Mouse (Mus musculus) midbrain, embryonic 13.5 days (tissue): Measurements from ENCODE around the gene 1700025G04Rik. TPM values are rescaled to one million over a fixed set of nuclear protein-coding genes. Genes with fewer than 3 reads are reported as not detected.

ENCODE experiments used
- ATAC-seq: fragments of 200-750 bp; cut with Nextera tagmentation; 2 replicates; pipeline ENCODE4 v1.8.0; 2017; ENCODE audit warnings: mild to moderate bottlenecking, moderate TSS enrichment, moderate library complexity
- H3K27ac ChIP-seq: fragments of 300-500 bp; sonication (generic); 2 replicates; pipeline ENCODE4 v1.5.1; 2015; ENCODE audit warnings: inconsistent platforms, mild to moderate bottlenecking, moderate library complexity
- H3K27me3 ChIP-seq: fragments of 300-500 bp; sonication (generic); 2 replicates; pipeline ENCODE4 v1.6.1; 2015; ENCODE audit warnings: mild to moderate bottlenecking, inconsistent platforms
- H3K36me3 ChIP-seq: fragments of 300-500 bp; sonication (generic); 2 replicates; pipeline ENCODE4 v1.6.1; 2015; ENCODE audit warnings: mild to moderate bottlenecking, inconsistent platforms
- H3K4me1 ChIP-seq: fragments of 300-500 bp; sonication (generic); replicated peaks from 2 replicates; pipeline ENCODE4 v1.6.1; 2015; ENCODE audit warnings: inconsistent platforms
- H3K4me2 ChIP-seq: fragments of 300-500 bp; sonication (generic); replicated peaks from 2 replicates; pipeline ENCODE4 v1.6.1; 2015; ENCODE audit warnings: moderate library complexity, mild to moderate bottlenecking, inconsistent platforms
- H3K4me3 ChIP-seq: fragments of 300-500 bp; sonication (generic); replicated peaks from 2 replicates; pipeline ENCODE4 v1.5.1; 2015; ENCODE audit warnings: mild to moderate bottlenecking, inconsistent platforms
- H3K9ac ChIP-seq: fragments of 300-500 bp; sonication (generic); replicated peaks from 2 replicates; pipeline ENCODE4 v1.6.1; 2015; ENCODE audit warnings: mild to moderate bottlenecking, inconsistent platforms
- H3K9me3 ChIP-seq: fragments of 300-500 bp; sonication (generic); 2 replicates; pipeline ENCODE4 v1.6.1; 2016; ENCODE audit warnings: mild to moderate bottlenecking, inconsistent platforms
- WGBS: fragments of 180-500 bp; shearing (Covaris S2); methylation state at CpG from one replicate; pipeline ENCODE4 v1.1.7; 2015; 5-methylcytosine and 5-hydroxymethylcytosine counted together
- polyA plus RNA-seq: library from polyadenylated mRNA; unstranded; fragments of >200 nt; fragmentation: Nextera tagmentation; extraction: Ambion mirVana; gene quantifications from 2 replicates; pipeline ENCODE4 v1.2.1, GENCODE M21; 2015

1700025G04Rik gene
- polyA plus RNA-seq, 1 experiment from 2014 or later = 37.6 TPM

DNA sequence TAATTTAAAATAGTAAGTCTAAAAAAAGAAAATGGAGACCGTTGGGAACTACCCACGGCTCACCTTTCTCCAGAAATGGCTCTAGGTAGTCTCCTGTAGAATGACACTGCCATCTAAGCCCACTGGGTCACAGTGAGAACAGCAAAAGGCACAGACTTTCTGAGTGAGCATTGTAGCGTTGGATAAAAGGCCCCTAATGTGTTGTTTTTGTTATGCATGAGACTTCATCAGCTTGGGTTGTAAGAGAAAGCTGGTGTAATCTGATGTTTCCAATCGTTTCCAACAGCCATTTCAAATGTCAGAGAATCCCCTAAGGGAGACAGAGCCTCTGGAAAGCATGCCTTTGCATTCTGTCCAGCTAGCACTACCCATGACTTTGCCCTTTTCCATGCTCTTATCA lies 19.5 kb downstream of the 1700025G04Rik start:
- Histone ChIP-seq H3K4me3 (no peak overlapping the region), H3K27me3 (no peaks in the 10 kb centered on the region), H3K9me3 (no peaks in the 10 kb centered on the region), H3K4me2 (no peak overlapping the region), H3K4me1 (peaks cover 49% of the 10 kb centered on the region), H3K27ac (no peak overlapping the region), H3K9ac (no peak overlapping the region), H3K36me3 (no peaks in the 10 kb centered on the region)
- no peak for ATAC-seq
- WGBS = 48% methylated on average over 4 of the region's 4 CpGs

DNA sequence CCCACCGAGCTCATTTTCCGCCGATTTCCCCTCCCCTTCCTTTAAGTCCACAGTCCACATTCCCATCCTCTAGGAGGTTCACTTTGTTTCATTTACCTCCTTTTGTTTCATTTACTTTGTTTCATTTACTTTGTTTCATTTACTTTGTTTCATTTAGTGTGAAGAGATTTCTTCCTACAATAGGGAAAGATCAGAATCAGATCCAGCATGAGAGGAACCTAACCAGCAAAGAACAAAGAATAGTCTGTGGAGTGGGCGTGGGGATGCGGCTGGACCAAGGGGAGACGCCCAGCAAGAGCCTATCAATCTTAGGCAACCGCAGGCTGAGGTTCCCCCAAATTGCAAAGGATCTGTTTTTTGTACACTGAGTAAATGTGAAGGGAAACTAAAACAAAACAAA lies 20.2 kb downstream of the 1700025G04Rik start:
- Histone ChIP-seq H3K36me3 (0 out of 2 replicates have a peak, but pooled peaks cover 4% of the 10 kb centered on the region), H3K4me3 (no peak overlapping the region), H3K4me1 (peaks cover 47% of the 10 kb centered on the region), H3K27ac (no peak overlapping the region), H3K27me3 (no peaks in the 10 kb centered on the region), H3K9me3 (no peaks in the 10 kb centered on the region), H3K9ac (no peak overlapping the region), H3K4me2 (no peak overlapping the region)
- 34% methylated on average over 7 of the region's 7 CpGs for WGBS
- no peak for ATAC-seq

DNA sequence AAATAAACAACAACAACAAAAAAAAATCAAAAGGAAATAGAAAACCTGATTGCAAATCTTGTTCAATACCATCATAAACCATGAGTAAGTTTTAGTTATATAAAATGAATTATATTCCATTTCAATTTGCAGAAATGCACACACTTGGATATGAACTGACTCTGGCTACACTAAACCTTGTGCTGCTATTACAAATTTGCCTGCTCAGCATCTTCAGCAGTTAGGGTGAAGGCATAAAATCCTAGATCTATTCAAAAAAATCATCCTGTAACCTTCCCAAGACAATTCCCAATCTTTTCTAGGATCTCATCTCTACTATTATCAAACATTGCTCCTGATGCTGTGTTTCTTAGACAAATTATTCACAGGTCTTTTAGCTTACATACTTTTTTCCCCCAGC lies 22.0 kb downstream of the 1700025G04Rik start:
- no peaks in the 10 kb centered on the region for H3K9me3 ChIP-seq
- no peaks in the 10 kb centered on the region for H3K27me3 ChIP-seq
- no peak overlapping the region for H3K27ac ChIP-seq
- no peak for ATAC-seq
- no peak overlapping the region for H3K4me2 ChIP-seq
- H3K4me1 ChIP-seq = peaks cover 33% of the 10 kb centered on the region
- no peak overlapping the region for H3K9ac ChIP-seq
- no peak overlapping the region for H3K4me3 ChIP-seq
- 0 out of 2 replicates have a peak, but pooled peaks cover 9% of the 10 kb centered on the region for H3K36me3 ChIP-seq

DNA sequence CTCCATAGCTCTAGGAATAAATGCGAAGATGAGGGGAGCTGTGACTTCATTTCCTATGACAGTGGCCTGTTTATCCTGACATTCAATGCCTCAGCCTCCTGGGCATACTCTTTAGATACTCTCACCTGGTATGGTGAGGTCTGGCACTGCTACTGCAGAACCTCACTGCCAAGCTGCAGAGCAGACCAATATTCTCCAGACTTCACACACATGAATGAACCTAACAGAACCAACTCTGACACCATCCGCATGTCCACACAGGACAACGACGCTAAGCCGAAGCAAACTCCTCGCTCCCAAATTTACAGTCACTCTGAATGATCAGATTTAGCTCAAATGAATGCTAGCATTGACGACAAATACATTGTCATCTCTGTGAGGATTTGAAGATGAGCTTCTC lies 24.4 kb downstream of the 1700025G04Rik start:
- Histone ChIP-seq H3K9ac (no peak overlapping the region), H3K9me3 (no peaks in the 10 kb centered on the region), H3K27ac (no peak overlapping the region), H3K36me3 (0 out of 2 replicates have a peak, but pooled peaks cover 9% of the 10 kb centered on the region), H3K4me3 (no peak overlapping the region), H3K4me1 (peaks cover 17% of the 10 kb centered on the region), H3K27me3 (no peaks in the 10 kb centered on the region), H3K4me2 (no peak overlapping the region)
- WGBS = 96% methylated on average over 7 of the region's 7 CpGs
- no peak for ATAC-seq

DNA sequence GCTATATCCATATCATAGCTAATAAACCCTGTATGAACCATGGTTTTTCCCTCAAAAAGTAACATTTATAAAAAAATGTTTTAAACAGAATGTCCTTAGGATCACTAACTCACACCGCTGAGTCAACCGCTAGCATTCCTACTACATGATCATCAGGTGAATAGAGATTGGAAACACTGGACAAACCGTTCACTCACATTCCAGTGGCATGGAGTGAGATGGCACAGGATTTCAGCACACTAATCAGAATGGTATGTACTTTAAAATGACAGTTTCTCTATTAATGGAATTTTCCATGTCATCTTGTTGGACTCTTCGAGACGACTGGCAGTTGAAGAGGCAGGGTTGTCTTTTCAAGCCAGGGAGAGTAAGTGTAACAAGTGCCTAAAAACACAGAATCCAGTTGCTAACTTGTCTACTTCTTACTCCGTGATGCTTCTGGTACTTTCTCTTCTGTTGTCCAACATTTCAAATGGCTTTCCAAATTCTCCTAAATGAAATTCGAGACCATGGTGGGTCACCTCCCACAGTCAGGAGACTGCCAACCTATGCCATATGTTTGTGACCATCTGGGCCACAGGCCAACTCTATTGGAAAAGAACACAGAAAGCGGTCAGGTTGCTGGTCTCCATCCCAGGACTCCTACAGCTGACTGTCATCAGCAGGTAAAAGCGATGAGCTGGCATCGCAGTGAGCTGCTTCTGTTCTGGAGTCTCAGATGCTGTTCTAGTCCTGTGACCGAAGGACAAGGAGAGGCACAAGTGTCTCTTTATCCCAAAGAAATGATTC lies 26.4 kb downstream of the 1700025G04Rik start:
- H3K27me3 ChIP-seq = no peaks in the 10 kb centered on the region

DNA sequence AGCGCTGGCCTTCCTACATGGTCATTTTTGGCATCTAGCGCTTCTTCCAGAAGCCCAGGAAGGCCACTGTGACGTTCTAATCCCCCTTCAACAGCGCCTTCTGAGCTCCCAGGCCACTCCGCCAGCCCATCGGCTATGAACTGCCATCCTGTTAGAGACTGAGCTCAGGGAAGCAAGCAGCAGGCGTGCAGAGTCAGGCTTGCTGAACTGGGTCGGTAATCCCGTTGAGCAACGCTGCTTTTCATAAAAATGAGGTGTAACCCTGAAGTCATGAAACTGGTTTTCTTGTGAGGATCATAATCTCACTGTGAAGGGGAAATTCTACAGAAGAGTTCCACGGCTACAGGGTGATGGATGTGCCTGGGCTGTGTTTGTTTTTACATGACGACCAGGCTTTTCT lies 28.2 kb downstream of the 1700025G04Rik start:
- 82% methylated on average over 12 of the region's 12 CpGs for WGBS
- H3K4me2 ChIP-seq = no peak overlapping the region
- H3K36me3 ChIP-seq = 0 out of 2 replicates have a peak, but pooled peaks cover 9% of the 10 kb centered on the region
- no peaks in the 10 kb centered on the region for H3K27me3 ChIP-seq
- no peak for ATAC-seq
- H3K9me3 ChIP-seq = no peaks in the 10 kb centered on the region
- peaks cover 14% of the 10 kb centered on the region; the same call in 1 of the 2 replicates for H3K4me1 ChIP-seq
- no peak overlapping the region for H3K9ac ChIP-seq
- H3K27ac ChIP-seq = no peak overlapping the region
- H3K4me3 ChIP-seq = no peak overlapping the region

More for the DNA sequence above, 26.4 kb downstream of the 1700025G04Rik start:
- Histone ChIP-seq H3K36me3 (0 out of 2 replicates have a peak, but pooled peaks cover 9% of the 10 kb centered on the region), H3K4me2 (no peak overlapping the region), H3K9me3 (no peaks in the 10 kb centered on the region), H3K9ac (no peak overlapping the region), H3K4me3 (no peak overlapping the region), H3K4me1 (peaks cover 18% of the 10 kb centered on the region; the same call in 1 of the 2 replicates), H3K27ac (no peak overlapping the region)
- ATAC-seq = no peak
- 94% methylated on average over 11 of the region's 11 CpGs for WGBS

DNA sequence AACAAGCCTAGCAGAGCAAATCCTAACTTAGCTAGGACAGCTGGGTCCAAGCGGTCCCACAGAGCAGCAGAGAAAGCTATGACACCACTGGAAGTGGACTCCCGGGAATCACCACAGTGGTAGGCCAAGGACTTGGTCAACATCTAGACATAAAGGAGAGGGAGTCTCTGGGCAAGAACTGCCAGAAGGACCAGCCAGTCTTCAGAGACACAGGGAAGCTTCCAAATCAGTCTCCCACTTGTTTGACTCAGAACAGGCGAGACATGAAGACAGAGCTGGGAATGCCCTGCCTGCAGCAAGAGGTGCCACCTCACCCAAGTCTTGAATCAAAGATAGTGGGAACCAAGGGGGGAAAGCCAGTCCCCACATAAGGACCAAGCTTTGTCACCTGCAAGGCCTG lies 29.7 kb downstream of the 1700025G04Rik start:
- Histone ChIP-seq H3K36me3 (0 out of 2 replicates have a peak, but pooled peaks cover 9% of the 10 kb centered on the region), H3K9ac (no peak overlapping the region), H3K4me1 (peaks cover 19% of the 10 kb centered on the region; the same call in 1 of the 2 replicates), H3K27ac (peak overlapping the region; percentile 20; the same call in 1 of the 2 replicates), H3K4me3 (no peak overlapping the region), H3K9me3 (no peaks in the 10 kb centered on the region), H3K27me3 (no peaks in the 10 kb centered on the region), H3K4me2 (no peak overlapping the region)
- ATAC-seq = no peak
- WGBS = 84% methylated on average over 3 of the region's 3 CpGs

DNA sequence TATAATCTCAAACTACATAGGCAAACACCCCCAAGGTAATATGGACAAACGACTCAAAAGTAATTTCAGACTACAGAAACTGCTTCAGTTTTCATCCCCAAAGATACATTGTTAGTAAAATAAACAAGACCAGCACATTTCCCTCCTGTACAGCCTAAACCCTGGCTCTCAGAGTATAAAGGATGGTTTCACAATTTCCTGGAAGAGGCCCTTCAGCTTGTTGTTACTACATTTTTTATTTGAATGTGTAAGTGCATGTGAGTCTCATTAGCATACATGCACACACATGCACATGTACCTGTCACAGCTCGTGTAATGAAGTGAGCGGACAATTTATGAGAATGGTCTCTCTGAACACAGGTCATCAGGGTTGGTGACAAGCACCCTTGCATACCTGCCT lies 31.1 kb downstream of the 1700025G04Rik start:
- no peak overlapping the region for H3K27ac ChIP-seq
- WGBS = 88% methylated on average over 3 of the region's 3 CpGs
- no peak for ATAC-seq
- peaks cover 24% of the 10 kb centered on the region; the same call in 1 of the 2 replicates for H3K4me1 ChIP-seq
- H3K4me2 ChIP-seq = no peak overlapping the region
- 0 out of 2 replicates have a peak, but pooled peaks cover under 1% of the 10 kb centered on the region for H3K36me3 ChIP-seq
- no peak overlapping the region for H3K4me3 ChIP-seq
- no peaks in the 10 kb centered on the region for H3K9me3 ChIP-seq
- no peaks in the 10 kb centered on the region for H3K27me3 ChIP-seq
- no peak overlapping the region for H3K9ac ChIP-seq

DNA sequence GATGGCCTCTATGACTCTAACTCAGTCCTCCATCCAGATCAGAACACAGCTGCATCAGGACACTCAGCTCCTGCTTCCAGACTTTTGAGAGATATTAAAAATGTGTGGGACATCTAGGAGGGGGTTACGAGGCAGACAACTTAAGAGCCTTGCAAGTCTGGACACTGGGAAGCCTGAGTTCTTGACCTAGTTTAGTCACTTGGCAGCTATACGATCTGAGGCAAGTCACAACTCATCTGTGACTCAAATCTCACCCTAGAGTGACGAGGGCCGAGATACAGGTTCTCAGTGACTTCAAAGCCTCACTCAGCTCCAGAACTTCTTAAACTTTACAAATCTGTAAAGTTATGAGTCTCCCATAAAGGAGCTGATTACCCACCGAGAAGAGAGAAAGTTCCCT lies 36.8 kb downstream of the 1700025G04Rik start:
- 90% methylated on average over 5 of the region's 5 CpGs for WGBS
- Histone ChIP-seq H3K36me3 (no peaks in the 10 kb centered on the region), H3K27ac (no peak overlapping the region), H3K4me2 (no peak overlapping the region), H3K9me3 (no peaks in the 10 kb centered on the region), H3K4me1 (peaks cover 21% of the 10 kb centered on the region), H3K4me3 (no peak overlapping the region), H3K27me3 (no peaks in the 10 kb centered on the region), H3K9ac (no peak overlapping the region)
- no peak for ATAC-seq

DNA sequence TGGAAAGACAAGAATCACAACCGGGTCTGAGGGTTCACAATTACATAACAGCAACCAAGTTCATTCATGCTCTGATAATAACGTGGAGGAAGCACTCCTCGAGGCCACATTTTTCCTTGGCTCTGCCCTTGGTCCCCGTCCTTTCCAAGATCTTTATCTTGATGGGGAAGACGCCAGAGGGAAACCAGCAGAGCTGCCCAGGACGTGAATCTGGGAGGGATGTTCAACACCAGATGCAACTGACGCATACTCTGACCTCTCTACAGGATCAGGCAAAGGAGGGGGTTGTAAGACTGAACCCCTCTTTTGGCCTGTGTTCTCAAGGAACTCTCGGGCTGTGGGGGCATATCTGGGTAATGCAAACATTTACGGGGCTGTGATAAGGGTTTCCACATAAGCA lies 38.1 kb downstream of the 1700025G04Rik start:
- 88% methylated on average over 9 of the region's 9 CpGs for WGBS
- ATAC-seq = no peak

DNA sequence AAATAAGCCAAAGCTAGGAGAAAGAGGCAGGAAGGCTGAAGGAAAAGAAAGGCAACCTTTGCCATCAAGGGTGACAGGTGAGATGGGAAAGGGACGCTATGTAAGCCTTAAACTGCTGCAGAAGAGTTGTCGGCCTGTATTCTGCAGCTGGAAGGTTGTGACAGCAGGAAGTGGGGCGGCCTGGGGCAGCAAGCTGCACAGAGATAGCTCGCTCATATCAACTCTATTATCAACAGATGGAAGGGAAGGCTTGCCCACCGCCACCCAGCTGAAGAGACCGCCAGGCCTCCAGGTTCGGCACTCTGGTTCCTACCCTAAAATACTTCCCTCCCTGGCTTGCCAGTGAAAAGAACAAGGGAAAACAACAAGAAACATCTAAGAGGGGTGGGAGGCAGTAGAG lies 39.9 kb downstream of the 1700025G04Rik start:
- Histone ChIP-seq H3K4me2 (no peak overlapping the region), H3K4me3 (no peak overlapping the region), H3K27me3 (no peaks in the 10 kb centered on the region), H3K36me3 (no peaks in the 10 kb centered on the region), H3K27ac (no peak overlapping the region), H3K9me3 (no peaks in the 10 kb centered on the region), H3K4me1 (peaks cover 25% of the 10 kb centered on the region), H3K9ac (no peak overlapping the region)
- WGBS = 89% methylated on average over 7 of the region's 7 CpGs
- ATAC-seq = no peak

More for the DNA sequence above, 38.1 kb downstream of the 1700025G04Rik start:
- H3K36me3 ChIP-seq = no peaks in the 10 kb centered on the region
- H3K9me3 ChIP-seq = no peaks in the 10 kb centered on the region
- no peak overlapping the region for H3K9ac ChIP-seq
- H3K27me3 ChIP-seq = no peaks in the 10 kb centered on the region
- peaks cover 27% of the 10 kb centered on the region for H3K4me1 ChIP-seq
- H3K4me3 ChIP-seq = no peak overlapping the region
- H3K27ac ChIP-seq = no peak overlapping the region
- H3K4me2 ChIP-seq = no peak overlapping the region

DNA sequence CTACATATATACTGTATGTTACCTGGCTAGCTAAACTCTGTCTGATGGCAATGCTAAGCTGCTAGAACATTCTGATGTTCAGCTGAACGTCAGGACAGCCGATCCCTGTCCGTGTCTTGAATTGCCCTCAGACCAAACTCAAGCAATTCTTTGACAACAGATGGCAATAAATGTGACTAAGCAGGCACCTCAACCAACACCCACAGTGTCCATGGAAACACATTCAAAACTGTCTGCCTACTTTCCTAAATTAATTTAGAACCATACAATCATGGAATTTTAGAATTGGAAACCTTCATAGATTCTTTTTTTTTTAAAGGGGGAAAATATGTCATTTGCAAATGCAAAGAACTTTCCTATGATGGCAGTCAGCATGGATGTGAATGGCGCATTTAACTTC lies 41.6 kb downstream of the 1700025G04Rik start:
- Histone ChIP-seq H3K36me3 (no peaks in the 10 kb centered on the region), H3K4me2 (no peak overlapping the region), H3K4me1 (peaks cover 26% of the 10 kb centered on the region), H3K9me3 (no peaks in the 10 kb centered on the region), H3K4me3 (no peak overlapping the region), H3K27me3 (no peaks in the 10 kb centered on the region), H3K27ac (no peak overlapping the region), H3K9ac (no peak overlapping the region)
- WGBS = 88% methylated on average over 4 of the region's 4 CpGs
- no peak for ATAC-seq
